Mouse (Mus musculus) brain, embryonic 14.5 days (tissue): Measurements from ENCODE around the gene Mob3a.

ENCODE experiments used
- CTCF ChIP-seq: fragments of 200-500 bp; IDR thresholded peaks from 2 replicates; pipeline ENCODE4 v1.5.1; 2012; ENCODE audit warnings: inconsistent platforms, mild to moderate bottlenecking, moderate library complexity, borderline replicate concordance; ENCODE audit not compliant: insufficient read depth, insufficient read length; ENCODE audit errors: extremely low read depth
- POLR2A ChIP-seq: fragments of 200-500 bp; IDR thresholded peaks from 2 replicates; pipeline ENCODE4 v1.6.1; 2012; ENCODE audit warnings: mild to moderate bottlenecking, inconsistent platforms, borderline replicate concordance; ENCODE audit not compliant: poor library complexity, insufficient read depth, insufficient read length, severe bottlenecking; ENCODE audit errors: extremely low read depth

- no peak for TF ChIP-seq CTCF
- no peak for TF ChIP-seq POLR2A
Measured at GRCm38 (mm10) chr10:80665981-80666733, 35.6 kb downstream of the Mob3a start.
